Mouse (Mus musculus) olfactory bulb, adult 2 months (tissue): ENCODE measurements around the gene Gm49361. TPM values are rescaled to one million over a fixed set of nuclear protein-coding genes. Genes with fewer than 3 reads are reported as not detected.
"Not testable (repeated sequence)": the region's sequence is repeated elsewhere in the genome, so short reads cannot be mapped to it uniquely, and the experiment has no call there.

Experiments used
- H3K27ac ChIP-seq: fragments of 200-500 bp; 2 replicates; pipeline ENCODE4 v1.5.1; 2012; ENCODE audit warnings: low read depth, low read length; ENCODE audit not compliant: insufficient read depth
- H3K4me1 ChIP-seq: fragments of 200-500 bp; 2 replicates; pipeline ENCODE4 v1.6.1; 2012; ENCODE audit warnings: low read length; ENCODE audit not compliant: control insufficient read depth, insufficient read depth
- H3K4me3 ChIP-seq: fragments of 200-500 bp; 2 replicates; pipeline ENCODE4 v1.5.1; 2012; ENCODE audit warnings: mild to moderate bottlenecking, low read depth, low read length, moderate library complexity; ENCODE audit not compliant: insufficient read depth
- CTCF ChIP-seq: fragments of 200-500 bp; IDR thresholded peaks from 2 replicates; pipeline ENCODE4 v1.5.1; 2012; ENCODE audit warnings: low read depth, mild to moderate bottlenecking, low read length, moderate library complexity; ENCODE audit not compliant: insufficient read depth
- POLR2A ChIP-seq: fragments of 200-500 bp; IDR thresholded peaks from 2 replicates; pipeline ENCODE4 v1.6.1; 2012; ENCODE audit warnings: mild to moderate bottlenecking, low read depth, low read length, moderate library complexity; ENCODE audit not compliant: insufficient read depth
- WGBS: fragments of 180-500 bp; shearing (Covaris S2); methylation state at CpG from one replicate; pipeline ENCODE4 v1.1.7; 2018; 5-methylcytosine and 5-hydroxymethylcytosine counted together
- polyA plus RNA-seq: library from polyadenylated mRNA; stranded (reverse); fragments of >200 nt; gene quantifications from 2 replicates; pipeline ENCODE4 v1.2.4, GENCODE M21; 2012; ENCODE audit warnings: low replicate concordance; ENCODE audit not compliant: missing spikeins, insufficient read depth, insufficient read length

Gene Gm49361
- polyA plus RNA-seq, 1 experiment, result not detected

DNA sequence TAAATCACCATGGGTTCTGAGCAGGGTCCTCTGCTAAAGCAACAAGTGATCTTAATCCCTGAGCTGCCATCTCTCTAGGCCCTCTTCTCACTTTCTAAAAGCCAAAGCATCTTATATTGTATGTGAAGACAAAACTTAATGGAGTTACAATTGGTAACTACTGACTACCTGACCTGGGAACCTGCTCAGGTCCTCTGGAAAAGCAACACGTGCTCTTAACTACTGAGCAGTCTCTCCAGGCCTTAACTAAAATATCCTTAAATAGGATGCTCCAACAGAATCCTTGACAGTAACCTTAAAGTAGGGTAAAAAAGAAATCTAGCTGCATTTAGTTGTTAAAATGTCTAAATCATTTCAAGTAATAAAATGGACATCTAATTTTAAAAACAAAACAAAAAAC, 82.3 kb downstream of the Gm49361 start:
- no peak for TF ChIP-seq CTCF
- TF ChIP-seq POLR2A, result no peak
- H3K4me3 ChIP-seq, result no peak overlapping the region
- H3K27ac ChIP-seq, result no peak overlapping the region
- WGBS, result 18% methylated on average over 1 of the region's 1 CpGs
- 0 out of 2 replicates have a peak, but pooled peaks cover 2% of the 10 kb centered on the region for H3K4me1 ChIP-seq

DNA sequence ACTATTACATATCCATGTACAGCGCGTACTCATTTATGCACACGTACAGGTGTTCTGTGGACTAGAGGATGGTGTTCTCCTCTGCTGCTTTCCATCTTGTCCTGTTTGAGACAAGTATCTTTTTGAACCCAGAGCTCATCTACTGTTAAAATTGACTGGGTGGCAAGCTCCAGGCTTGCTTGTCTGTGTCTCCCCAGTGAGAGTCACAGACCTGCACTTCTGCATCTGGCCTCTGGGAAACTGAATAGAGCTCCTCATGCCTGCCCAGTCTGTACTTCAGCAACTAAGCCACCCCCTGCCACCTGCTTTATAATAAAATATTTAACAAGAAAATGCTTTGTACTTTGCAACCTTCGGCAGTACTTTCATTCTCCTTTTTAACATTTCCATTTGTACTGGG, 87.6 kb downstream of the Gm49361 start:
- Histone ChIP-seq H3K4me3 (no peak overlapping the region), H3K27ac (no peak overlapping the region), H3K4me1 (no peaks in the 10 kb centered on the region)
- 89% methylated on average over 4 of the region's 4 CpGs for WGBS
- TF ChIP-seq CTCF (no peak), POLR2A (no peak)

DNA sequence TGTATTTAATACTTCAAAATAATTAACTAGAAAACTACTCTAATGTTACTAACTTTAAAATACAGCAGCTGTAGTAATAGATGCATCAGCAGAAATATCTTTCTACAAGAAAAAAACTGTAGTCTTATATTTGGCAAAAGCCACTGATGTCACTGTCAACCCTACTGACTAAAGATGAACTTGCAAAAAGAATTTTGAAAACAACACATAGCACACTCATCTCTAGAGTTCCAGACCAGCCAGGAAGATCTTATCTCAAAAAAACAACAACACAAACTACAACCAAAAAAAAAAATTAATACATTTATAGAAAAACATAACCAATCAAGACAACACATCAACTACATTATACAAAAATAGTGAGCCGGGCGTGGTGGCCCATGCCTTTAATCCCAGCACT, 88.4 kb downstream of the Gm49361 start:
- no peaks in the 10 kb centered on the region for H3K4me1 ChIP-seq
- H3K27ac ChIP-seq, result no peak overlapping the region
- H3K4me3 ChIP-seq, result no peak overlapping the region
- TF ChIP-seq POLR2A (no peak), CTCF (no peak)
- WGBS, result 98% methylated on average over 2 of the region's 2 CpGs

DNA sequence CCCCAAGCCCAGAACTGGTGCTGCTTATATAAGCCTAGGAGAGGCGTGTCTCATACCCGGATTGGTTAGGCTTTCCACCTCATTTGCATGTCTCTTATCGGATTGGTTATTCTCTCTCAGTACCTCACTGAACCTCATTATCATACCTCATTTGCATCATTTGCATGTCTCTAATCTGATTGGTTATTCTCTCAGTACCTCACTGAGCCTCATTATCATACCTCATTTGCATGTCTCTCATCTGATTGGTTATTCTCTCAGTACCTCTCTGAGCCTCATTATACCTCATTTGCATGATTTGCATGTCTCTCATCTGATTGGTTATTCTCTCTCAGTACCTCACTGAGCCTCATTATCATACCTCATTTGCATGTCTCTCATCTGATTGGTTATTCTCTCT, 89.4 kb downstream of the Gm49361 start:
- WGBS, result 92% methylated on average over 3 of the region's 3 CpGs
- H3K27ac ChIP-seq, H3K4me3 ChIP-seq, H3K4me1 ChIP-seq: not testable (repeated sequence)

DNA sequence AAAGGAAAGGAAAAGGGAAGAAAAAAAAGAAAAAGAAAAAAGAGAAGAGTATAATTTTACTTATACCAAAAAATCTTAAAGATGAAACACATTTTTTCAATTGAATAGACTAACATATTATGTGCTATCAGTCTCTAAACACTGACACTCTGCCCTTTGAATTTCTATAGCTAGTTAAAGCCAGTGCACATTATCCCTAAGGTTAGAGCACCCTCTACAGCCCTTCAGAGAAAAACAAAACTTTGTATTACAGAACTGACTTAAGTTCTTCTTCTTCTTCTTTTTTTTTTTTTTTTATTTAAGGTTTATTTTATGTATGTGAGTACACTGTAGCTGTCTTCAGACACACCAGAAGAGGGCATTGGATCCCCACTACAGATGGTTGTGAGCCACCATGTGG, 96.4 kb downstream of the Gm49361 start:
- H3K4me1 ChIP-seq, result no peaks in the 10 kb centered on the region
- H3K27ac ChIP-seq, result no peak overlapping the region
- H3K4me3 ChIP-seq, result no peak overlapping the region
- TF ChIP-seq CTCF (no peak), POLR2A (no peak)

DNA sequence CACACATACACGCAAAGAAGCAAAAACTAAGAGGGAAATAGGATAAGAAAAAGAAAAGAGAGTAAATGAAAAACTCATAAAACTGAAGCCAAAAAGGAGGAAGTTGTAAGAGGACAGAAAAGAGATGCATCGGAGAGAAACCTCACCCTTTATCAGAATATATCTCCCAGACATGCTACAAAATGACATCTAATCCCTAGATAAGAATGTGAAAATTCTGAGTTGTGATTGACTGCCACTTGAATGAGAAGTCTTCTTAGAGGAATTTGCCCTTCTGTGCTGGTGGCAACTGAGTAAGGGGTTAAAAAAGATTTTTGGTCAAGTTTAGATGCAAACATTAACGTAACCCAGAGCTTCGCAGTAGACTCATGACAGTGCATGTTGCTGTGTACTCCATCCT, 99.7 kb downstream of the Gm49361 start:
- 92% methylated on average over 4 of the region's 4 CpGs for WGBS
- no peak overlapping the region for H3K27ac ChIP-seq
- TF ChIP-seq POLR2A (no peak), CTCF (no peak)

DNA sequence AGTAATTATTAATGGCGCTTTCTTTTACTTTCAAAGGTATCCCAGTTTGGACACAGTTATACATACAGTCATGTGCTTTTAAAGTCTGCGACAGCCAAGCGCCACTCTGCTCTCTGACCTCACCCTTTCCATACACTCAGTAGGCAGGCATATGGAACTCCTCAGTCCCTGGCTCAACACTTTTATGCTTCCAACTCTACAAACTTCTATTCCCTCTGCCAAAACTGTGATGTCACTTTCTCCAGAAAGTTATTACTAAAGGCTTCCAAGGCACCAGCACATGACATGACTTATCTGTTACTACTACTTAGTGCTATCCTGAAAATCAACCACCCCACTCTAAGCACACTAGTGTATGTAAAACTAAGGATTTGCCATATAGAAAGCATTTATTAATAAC, 106.8 kb downstream of the Gm49361 start:
- Histone ChIP-seq H3K27ac (no peak overlapping the region), H3K4me1 (no peaks in the 10 kb centered on the region), H3K4me3 (no peak overlapping the region)
- no peak for TF ChIP-seq POLR2A
- no peak for TF ChIP-seq CTCF
- 96% methylated on average over 3 of the region's 3 CpGs for WGBS

More for the DNA sequence above, 99.7 kb downstream of the Gm49361 start:
- no peak overlapping the region for H3K4me3 ChIP-seq
- no peaks in the 10 kb centered on the region for H3K4me1 ChIP-seq

DNA sequence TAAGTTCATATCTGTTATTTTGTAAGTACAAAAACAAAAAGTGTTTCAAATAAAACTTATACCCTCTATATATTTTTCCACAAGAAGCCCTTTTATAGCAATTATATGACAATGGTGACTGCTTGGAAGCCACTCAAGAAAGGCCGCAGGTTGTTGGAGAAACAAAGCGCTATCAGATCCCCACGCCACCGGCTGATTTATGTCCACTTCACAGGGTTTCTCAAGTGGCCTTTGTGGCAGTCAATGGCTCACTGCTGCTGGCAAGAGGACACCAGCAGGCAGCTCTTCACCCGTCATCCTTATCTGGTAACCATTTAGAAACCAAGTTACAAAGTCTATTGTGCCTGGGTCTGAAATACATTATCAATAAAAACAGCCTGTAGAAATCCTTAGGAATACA, 111.8 kb downstream of the Gm49361 start:
- Histone ChIP-seq H3K4me3 (no peak overlapping the region), H3K4me1 (no peaks in the 10 kb centered on the region), H3K27ac (no peak overlapping the region)
- TF ChIP-seq POLR2A (no peak), CTCF (no peak)
- WGBS, result 80% methylated on average over 5 of the region's 5 CpGs

DNA sequence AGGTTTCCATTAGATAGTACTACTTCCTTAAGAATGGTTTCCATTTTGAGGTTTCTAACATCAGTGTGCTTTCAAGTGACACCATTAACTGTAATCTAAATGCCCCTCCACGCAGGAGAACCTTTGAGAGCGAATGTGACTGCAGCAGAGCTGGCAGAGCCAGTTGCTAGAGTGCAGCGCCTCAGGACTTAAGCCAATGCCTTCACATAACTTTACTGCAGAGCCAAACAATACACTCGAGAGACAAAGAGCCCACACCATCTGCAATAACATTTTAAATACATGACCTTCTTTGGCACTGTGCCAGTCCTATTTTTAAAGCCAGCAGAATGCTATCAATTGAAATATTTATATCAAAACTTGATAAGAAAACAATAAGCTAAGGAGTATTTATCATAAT, 116.3 kb downstream of the Gm49361 start:
- no peak overlapping the region for H3K27ac ChIP-seq
- no peak overlapping the region for H3K4me3 ChIP-seq
- no peak for TF ChIP-seq CTCF
- TF ChIP-seq POLR2A, result no peak
- no peaks in the 10 kb centered on the region for H3K4me1 ChIP-seq
- 55% methylated on average over 4 of the region's 4 CpGs for WGBS

DNA sequence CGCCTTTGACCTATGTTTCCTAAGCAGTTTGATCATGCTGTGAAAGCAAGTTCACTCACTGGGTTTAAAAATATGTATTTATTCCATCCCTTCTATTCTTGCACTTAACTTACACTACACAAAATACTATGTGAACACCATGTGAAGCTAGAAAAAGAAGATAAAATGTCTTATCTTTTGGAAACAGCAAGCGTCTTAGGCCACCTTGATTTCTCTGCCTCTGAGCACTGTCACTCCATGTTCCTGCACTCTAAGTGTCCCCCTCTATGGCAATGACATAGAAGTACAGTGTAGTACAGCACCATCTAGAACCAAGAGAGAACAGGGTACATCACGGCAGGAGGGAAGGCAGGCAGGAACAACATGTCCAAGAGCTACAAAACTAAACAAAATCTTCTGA, 123.0 kb downstream of the Gm49361 start:
- WGBS, result 66% methylated on average over 3 of the region's 3 CpGs
- Histone ChIP-seq H3K4me1 (peaks cover 6% of the 10 kb centered on the region), H3K4me3 (no peak overlapping the region), H3K27ac (no peak overlapping the region)
- TF ChIP-seq CTCF (no peak), POLR2A (no peak)
